Mouse (Mus musculus): ENCODE results near the gene Arhgap31.

GRCm38 (mm10) chr16:38700392-38701162 lies 12.5 kb downstream of the Arhgap31 start:
- no peak for TF ChIP-seq CTCF (conservative IDR thresholded peaks at IDR 0.05; ENCODE audit: low read length)
- no peak for TF ChIP-seq POU5F1 (IDR thresholded peaks at IDR 0.05; ENCODE audit: borderline replicate concordance, low read length)
- no peak for TF ChIP-seq NANOG (IDR thresholded peaks at IDR 0.05; ENCODE audit: borderline replicate concordance, low read length)

All from E14TG2a.4 (cell line).